Mouse (Mus musculus) liver, adult 2 months (tissue): ENCODE results near the gene Sfxn3.

Experiments
- CTCF ChIP-seq: fragments of 200-500 bp; IDR thresholded peaks from 2 replicates; pipeline ENCODE4 v1.5.1; 2011; ENCODE audit warnings: low read depth, low read length, control low read depth
- POLR2A ChIP-seq: fragments of 200-500 bp; IDR thresholded peaks from 2 replicates; pipeline ENCODE4 v1.6.1; 2011; ENCODE audit warnings: low read length, control low read depth; ENCODE audit not compliant: insufficient read depth; ENCODE audit errors: extremely low read depth

DNA sequence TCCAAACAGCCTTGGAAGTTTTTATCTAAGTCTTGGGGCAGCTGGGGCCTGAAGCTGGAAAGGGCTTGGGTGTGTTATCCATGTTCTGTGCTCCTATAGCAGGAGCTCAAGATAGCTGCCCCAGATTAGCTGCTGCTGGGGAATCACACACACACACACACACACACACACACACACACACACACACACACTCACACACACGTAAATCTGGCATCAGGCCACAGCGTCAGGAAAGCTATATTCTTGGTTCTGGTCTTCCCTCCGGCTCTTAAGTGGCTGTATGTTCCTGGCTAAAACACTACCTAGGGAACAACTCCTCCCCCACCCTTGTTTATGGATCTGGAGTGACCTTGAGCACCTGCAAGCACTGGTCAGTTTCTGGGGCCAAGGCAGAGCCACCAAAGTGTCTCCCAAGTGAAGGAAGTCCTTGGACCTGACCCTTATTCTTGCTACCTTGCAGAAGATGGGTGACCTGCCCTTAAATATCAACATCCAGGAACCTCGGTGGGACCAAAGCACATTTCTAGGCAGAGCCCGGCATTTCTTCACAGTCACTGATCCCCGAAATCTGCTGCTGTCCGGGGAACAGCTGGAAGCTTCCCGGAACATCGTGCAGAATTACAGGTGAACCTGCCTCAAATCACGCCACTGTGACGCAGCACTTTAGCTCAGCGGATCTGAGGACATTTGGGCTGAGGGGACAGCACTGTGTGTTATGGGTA, 1.5 kb downstream of the Sfxn3 start:
- TF ChIP-seq CTCF (no peak), POLR2A (no peak)
